Mouse (Mus musculus) adrenal gland, postnatal 25 days (tissue): ENCODE measurements at regions not wholly inside any gene's neighbourhood (a gene's known extent, or its start where the extent isn't known, plus 50 kb on each side); places are given as distances from the start of the nearest gene placed in this dataset.

ENCODE experiments used
- DNase-seq: peaks from one replicate; pipeline ENCODE4 v3.0.0; 2021; ENCODE audit warnings: mixed read lengths

GRCm38 (mm10) chr6:94813481-94814148 lies 113.7 kb upstream of the Lrig1 start:
- DNase-seq, result no peak

DNA sequence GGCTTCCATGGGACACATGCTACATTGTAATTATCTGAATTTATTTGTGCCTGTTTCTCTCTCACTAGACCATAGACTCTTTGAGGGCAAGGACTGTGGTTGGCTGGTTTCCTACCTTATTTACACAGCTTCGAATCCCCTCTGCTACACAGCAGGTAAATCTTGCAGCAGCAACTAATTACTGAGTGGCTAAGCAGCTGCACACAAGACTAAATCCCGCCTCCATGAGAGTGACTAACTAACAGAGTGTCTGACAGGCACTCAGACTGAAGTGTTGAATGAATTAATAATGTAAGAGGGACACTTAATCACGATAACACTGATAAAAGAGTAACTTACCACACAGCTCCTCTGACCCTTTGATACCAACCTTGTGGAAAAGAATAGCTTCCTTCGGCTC lies 111.9 kb upstream of the Lrig1 start:
- DNase-seq, result no peak

DNA sequence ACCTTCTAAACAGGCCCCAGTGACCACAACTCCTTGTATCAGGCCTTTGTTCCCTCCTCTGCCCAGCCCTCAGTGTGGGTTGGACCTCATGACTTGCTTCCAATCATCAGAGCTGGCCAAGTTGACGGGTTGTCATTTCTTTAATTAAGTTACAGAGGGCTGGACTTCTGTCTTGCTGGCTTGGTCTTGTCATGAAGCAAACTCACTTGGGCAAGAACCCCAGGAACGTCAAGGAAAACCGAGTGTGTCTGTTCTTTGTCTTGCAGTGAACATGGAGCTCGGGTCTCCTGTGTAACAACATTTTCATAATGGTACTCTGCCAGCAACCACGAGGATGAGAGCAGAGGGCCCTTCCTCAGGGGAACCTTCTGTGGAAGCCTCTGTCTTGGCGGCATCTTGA lies 107.3 kb upstream of the Lrig1 start:
- DNase-seq, result no peak

GRCm38 (mm10) chr6:94806481-94807160 lies 106.7 kb upstream of the Lrig1 start:
- no peak for DNase-seq

DNA sequence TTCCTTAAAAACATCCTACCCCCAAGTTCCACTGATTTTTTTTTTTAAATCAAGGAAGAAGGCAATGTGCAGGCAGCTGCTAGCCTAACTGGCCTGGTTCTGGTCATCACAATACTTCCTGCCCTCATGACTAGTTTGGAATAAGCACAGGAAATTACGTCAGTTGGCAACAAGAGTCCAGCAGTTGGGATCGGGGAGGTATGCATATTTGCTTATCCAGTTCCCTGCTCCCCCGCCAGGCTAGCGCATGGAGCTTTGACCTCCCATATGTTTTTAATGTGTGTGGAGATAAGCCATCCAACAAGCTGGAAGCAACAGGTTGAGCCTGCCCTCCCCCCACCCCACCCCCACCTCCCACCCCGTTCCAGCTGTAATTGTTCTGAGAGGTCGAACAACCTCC lies 105.7 kb upstream of the Lrig1 start:
- DNase-seq, result no peak

GRCm38 (mm10) chr6:94804284-94804815 lies 104.4 kb upstream of the Lrig1 start:
- DNase-seq, result no peak

DNA sequence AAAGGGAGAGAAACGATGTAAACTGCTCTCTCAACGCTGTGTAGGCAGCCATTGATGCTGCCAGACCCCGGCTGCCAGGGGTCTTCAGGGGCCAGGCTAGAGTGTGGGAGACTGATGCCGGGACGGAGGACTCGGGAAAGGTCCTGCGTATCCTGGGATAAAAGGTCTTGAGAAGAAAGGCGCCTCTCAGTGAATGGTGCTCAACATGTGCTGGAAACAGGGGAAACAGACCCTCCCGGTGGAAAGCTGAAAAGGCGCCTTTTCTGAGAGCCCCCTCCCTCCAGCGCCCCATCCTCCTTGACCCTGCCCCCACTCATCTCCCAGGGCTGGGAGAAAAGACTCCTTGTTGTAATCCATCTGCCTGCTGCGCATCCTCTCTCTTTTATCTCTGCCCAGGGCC lies 101.1 kb upstream of the Lrig1 start:
- no peak for DNase-seq

DNA sequence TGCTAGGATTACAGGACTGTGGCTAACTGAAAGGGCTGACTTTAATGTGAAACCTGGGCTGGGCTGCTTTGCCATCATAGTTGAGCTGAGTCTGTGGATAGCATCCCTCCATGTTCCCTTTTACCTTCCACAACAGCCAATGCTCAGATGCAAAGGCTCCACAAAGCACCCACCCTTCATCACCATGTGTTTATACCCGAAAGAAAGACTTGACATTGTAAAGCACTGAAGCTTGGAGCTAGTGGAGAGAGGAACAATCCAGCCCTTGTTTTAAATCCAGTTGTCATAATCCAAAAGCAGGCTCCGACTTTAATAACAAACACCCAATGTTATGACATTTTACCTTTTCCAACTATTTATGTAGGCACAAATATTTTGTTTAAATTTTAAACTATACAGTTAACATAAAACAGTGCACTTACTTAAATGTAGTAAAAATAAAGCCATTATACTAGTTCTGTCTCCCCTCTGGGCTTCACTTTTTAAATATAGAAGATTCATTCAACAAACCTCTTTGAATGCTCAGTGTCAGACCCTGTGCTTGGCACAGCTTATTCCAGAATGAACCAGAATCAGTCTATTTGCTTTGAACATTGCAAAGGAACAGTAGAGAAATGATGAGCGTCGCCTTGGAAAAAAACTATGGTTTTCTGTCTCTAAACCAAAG lies 98.7 kb upstream of the Lrig1 start:
- DNase-seq, result no peak

GRCm38 (mm10) chr6:94795442-94795841 lies 95.5 kb upstream of the Lrig1 start:
- DNase-seq, result no peak

- DNase-seq, result no peak
Observed at GRCm38 (mm10) chr6:94793555-94793954, 93.6 kb upstream of the Lrig1 start.

DNA sequence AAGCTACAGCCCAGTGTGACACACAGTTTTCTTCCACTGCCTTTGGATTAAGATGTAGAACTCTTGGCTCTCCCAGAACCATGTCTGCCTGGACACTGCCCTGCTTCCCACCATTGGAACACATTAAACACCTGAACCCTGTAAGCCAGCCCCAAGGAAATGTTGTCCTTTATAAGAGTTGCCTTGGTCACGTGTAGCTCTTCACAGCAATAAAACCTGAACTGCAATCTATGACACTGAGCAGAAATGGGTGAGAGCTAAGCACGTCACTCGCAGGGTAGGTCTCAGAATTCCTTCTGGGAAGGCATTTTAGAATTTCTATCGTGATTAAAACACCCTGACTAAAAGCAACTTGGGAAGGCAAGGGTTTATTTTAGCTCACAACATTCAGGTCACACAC lies 92.4 kb upstream of the Lrig1 start:
- DNase-seq, result no peak

- no peak for DNase-seq
Observed at GRCm38 (mm10) chr6:94789308-94789763, 89.4 kb upstream of the Lrig1 start.

GRCm38 (mm10) chr6:94783471-94783870 lies 83.5 kb upstream of the Lrig1 start:
- DNase-seq, result no peak

GRCm38 (mm10) chr6:94780621-94781020 lies 80.7 kb upstream of the Lrig1 start:
- DNase-seq, result no peak

GRCm38 (mm10) chr6:94779854-94780253 lies 79.9 kb upstream of the Lrig1 start:
- peak; percentile 35 for DNase-seq

DNA sequence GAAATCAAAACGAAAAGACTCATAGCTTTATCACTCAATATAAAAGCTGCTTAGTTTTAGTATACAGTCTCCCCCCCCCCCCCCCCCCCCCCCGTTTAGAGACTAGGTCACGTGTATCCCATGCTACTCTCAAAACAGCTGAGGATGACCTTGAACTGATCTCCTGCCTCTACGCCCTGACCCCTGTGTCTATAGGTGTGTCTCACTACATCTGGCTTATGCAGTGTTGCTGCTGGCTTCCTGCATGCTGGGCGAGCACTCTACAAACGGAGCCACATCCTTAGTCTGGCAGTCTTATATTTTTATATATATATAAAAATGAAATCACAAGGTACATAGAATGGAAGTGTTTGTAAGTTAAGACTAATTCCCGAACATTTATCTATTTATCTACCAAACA lies 79.3 kb upstream of the Lrig1 start:
- no peak for DNase-seq

- no peak for DNase-seq
Observed at GRCm38 (mm10) chr6:94778797-94779196, 78.8 kb upstream of the Lrig1 start.

DNA sequence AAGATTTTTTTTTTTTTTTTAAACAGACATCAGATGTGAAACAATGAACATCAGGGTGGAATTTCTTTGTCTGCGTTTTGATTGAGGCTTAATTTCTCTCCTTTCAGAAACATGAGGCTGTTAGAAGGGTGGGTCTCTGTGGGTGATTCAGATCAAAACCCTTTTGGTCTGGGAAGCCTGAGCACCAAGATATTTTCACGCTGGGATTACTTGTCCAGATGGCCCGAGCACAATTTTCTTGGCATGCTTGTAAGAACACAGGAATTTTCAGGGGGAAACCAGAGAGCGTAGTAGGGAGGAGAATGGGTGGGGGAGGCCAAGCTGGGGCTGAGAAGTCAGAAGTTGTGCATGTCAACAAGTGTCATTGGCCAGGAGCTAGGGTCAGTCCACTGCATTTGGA lies 76.6 kb upstream of the Lrig1 start:
- no peak for DNase-seq

GRCm38 (mm10) chr6:94774871-94775270 lies 74.9 kb upstream of the Lrig1 start:
- no peak for DNase-seq

GRCm38 (mm10) chr6:94773604-94774486 lies 73.9 kb upstream of the Lrig1 start:
- DNase-seq, result no peak

- no peak for DNase-seq
Observed at GRCm38 (mm10) chr6:94772868-94773603, 73.1 kb upstream of the Lrig1 start.

GRCm38 (mm10) chr6:94772391-94772790 lies 72.4 kb upstream of the Lrig1 start:
- no peak for DNase-seq
